ENCODE assay signal across 1 mouse cellular context in genomic region chr7:19843561-19843960, GRCm38 (mm10).
TF ChIP-seq lines count a peak whose summit lies in the region.

No protein-coding gene starts in this region.

TF ChIP-seq in C2C12, 6 proteins besides CTCF, POLR2A, EP300 and RAD21 (continued from another document):
- no peak for TF ChIP-seq FOSL1 (IDR thresholded peaks at IDR 0.05; ENCODE audit: insufficient read depth, low read length, poor library complexity, severe bottlenecking)
- no peak for TF ChIP-seq MYOD1 (IDR thresholded peaks at IDR 0.05; ENCODE audit: control insufficient read depth, insufficient read length, low read depth)
- no peak for TF ChIP-seq MAX (IDR thresholded peaks at IDR 0.05)
- TF ChIP-seq MYOG (IDR thresholded peaks at IDR 0.05; ENCODE audit: control insufficient read depth, extremely low read depth, insufficient read length): no peak
- TF ChIP-seq USF1 (IDR thresholded peaks at IDR 0.05; ENCODE audit: low read depth): no peak
